Mouse (Mus musculus) C2C12 (cell line): Measurements from ENCODE around the gene Dand5. TPM values are rescaled to one million over a fixed set of nuclear protein-coding genes. Genes with fewer than 3 reads are reported as not detected.

ENCODE experiments used
- H3K27me3 ChIP-seq: one replicate; pipeline ENCODE4 v1.6.1; 2011; ENCODE audit not compliant: control insufficient read depth, insufficient read depth, insufficient read length
- H3K36me3 ChIP-seq: one replicate; pipeline ENCODE4 v1.6.1; 2011; ENCODE audit not compliant: control insufficient read depth, insufficient read depth
- H3K4me3 ChIP-seq: one replicate; pipeline ENCODE4 v1.5.1; 2011; ENCODE audit warnings: mild to moderate bottlenecking, control low read depth; ENCODE audit not compliant: poor library complexity, insufficient read depth, severe bottlenecking
- H3K79me2 ChIP-seq: one replicate; pipeline ENCODE4 v1.6.1; 2011; ENCODE audit not compliant: control insufficient read depth, insufficient read depth
- H3K79me3 ChIP-seq: one replicate; pipeline ENCODE4 v1.6.1; 2011; ENCODE audit warnings: low read depth, control low read depth
- H3ac ChIP-seq: one replicate; pipeline ENCODE3; 2011; ENCODE audit warnings: low read depth; ENCODE audit not compliant: control insufficient read depth, insufficient read length
- CEBPB ChIP-seq: IDR thresholded peaks from one replicate; pipeline ENCODE4 v1.6.1; 2011; ENCODE audit warnings: low read depth, mild to moderate bottlenecking, control low read depth, moderate library complexity
- CTCF ChIP-seq: IDR thresholded peaks from one replicate; pipeline ENCODE4 v1.5.1; 2011; ENCODE audit not compliant: control insufficient read depth, insufficient read depth, insufficient read length
- FOSL1 ChIP-seq: IDR thresholded peaks from one replicate; pipeline ENCODE4 v1.8.0; 2011; ENCODE audit warnings: mild to moderate bottlenecking, low read length; ENCODE audit not compliant: poor library complexity, insufficient read depth, severe bottlenecking
- MAX ChIP-seq: IDR thresholded peaks from one replicate; pipeline ENCODE4 v1.6.1; 2011; ENCODE audit warnings: mild to moderate bottlenecking, control low read depth
- MYOD1 ChIP-seq: IDR thresholded peaks from one replicate; pipeline ENCODE4 v1.6.1; 2011; ENCODE audit warnings: low read depth; ENCODE audit not compliant: control insufficient read depth, insufficient read length
- MYOG ChIP-seq: IDR thresholded peaks from one replicate; pipeline ENCODE4 v1.6.1; 2011; ENCODE audit not compliant: control insufficient read depth, insufficient read length; ENCODE audit errors: extremely low read depth
- USF1 ChIP-seq: IDR thresholded peaks from one replicate; pipeline ENCODE4 v1.6.1; 2011; ENCODE audit warnings: low read depth, mild to moderate bottlenecking, control low read depth, moderate library complexity
- polyA plus RNA-seq: library from polyadenylated mRNA; unstranded; fragments of >200 nt; fragmentation: generic; extraction: Trizol; gene quantifications from one replicate; pipeline ENCODE4 v1.2.1, GENCODE M21; 2012; ENCODE audit warnings: missing spikeins

Gene Dand5
- polyA plus RNA-seq, 1 experiment: 2.4 TPM

DNA sequence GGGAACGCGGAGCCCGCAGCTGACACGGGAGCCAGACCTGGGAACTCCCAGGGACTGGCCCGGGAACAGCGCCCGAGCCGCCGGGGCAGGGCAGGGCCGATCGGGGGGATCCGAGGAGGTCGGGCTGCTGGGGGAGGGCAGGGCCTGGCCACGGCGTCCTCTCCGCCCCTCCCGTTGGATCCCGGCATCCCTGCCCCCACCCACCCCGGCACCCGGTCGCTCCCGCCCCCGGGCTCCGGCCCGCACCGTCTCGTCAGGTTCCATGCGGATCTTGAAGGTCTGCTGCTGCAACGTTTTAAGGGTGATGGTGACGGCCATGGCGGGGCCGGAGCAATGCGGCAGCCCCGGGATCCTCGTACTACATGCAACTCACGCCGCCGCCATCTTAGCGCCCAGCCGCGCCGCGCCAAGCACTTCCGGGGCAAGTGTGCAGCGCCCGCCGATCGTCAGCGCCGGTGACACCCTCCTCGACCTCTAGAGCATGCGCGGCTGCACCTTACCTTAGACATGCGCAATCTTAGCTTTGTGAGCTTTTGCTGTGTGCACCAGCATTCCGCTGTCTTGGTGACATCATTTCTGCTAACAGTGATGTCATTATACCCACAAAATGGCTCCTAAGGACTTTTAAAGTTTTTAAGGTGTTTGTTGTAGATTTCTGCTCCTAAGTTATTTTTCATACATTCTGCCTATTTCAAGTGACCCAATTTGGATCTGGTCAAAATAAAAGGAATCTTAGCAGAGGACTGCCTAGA is 17.8 kb upstream of the Dand5 start, which contains the start of gene Rad23a:
TSS of gene Rad23a (minus strand) at position 418 of the 752 bp plus-strand sequence.
- H3ac ChIP-seq: peak within 1 kb of the TSS; percentile 92
- TF ChIP-seq CTCF (no peak), MAX (peak; percentile 85), CEBPB (peak; percentile 10), USF1 (no peak), FOSL1 (no peak)
- peaks cover 29% of the 10 kb centered on the region for H3K79me3 ChIP-seq
- H3K36me3 ChIP-seq: peaks cover 84% of the 10 kb centered on the region
- peak within 1 kb of the TSS; percentile 86 for H3K4me3 ChIP-seq
- H3K79me2 ChIP-seq: peaks cover 58% of the 10 kb centered on the region
- H3K27me3 ChIP-seq: no peaks in the 10 kb centered on the region

DNA sequence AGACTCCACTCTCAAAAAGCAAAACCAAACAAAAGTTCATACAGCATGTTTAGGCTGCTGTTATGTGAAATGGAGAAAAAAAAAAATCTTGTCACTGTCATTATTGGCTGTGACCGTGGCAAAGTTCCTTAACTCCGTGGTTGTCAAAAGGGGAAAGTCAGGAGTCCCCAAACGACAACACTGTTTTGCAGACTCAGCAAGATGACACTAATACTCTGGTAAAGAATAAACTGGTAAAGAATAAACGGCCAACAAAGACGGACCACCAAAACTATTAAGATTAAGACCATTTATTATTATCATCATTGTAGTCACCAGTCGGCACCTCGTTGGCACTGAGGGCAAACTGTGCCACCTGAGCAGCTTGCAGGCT is 17.2 kb upstream of the Dand5 start:
- peak overlapping the region; percentile 86 for H3K4me3 ChIP-seq
- H3K36me3 ChIP-seq: peaks cover 83% of the 10 kb centered on the region
- TF ChIP-seq FOSL1 (no peak), MYOG (no peak), USF1 (no peak), CEBPB (no peak), CTCF (no peak), MYOD1 (no peak), MAX (no peak)
- peaks cover 24% of the 10 kb centered on the region for H3K79me3 ChIP-seq
- H3K79me2 ChIP-seq: peaks cover 53% of the 10 kb centered on the region
- H3ac ChIP-seq: peak overlapping the region; percentile 92
- no peaks in the 10 kb centered on the region for H3K27me3 ChIP-seq

DNA sequence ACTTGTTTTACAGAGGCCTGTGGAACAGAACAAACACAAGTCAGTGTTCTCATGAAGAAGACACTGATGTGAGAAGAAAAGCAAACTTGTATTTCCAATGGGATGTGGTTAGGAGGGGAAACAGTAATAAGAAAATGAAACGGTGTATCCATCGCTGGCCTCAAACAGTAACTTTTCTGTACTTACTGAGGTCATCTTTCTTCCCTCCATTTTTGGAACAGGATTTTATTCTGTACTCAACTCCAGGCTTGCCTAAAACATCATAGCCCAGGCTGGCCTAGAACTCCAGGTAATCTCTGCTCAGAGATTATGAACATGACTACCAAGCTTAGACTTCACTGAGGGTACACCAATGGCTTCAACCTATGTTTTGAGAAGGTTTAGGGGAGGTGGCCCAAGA is 16.8 kb upstream of the Dand5 start:
- no peaks in the 10 kb centered on the region for H3K27me3 ChIP-seq
- peaks cover 21% of the 10 kb centered on the region for H3K79me3 ChIP-seq
- peaks cover 82% of the 10 kb centered on the region for H3K36me3 ChIP-seq
- peaks cover 52% of the 10 kb centered on the region for H3K79me2 ChIP-seq
- no peak for TF ChIP-seq MAX
- TF ChIP-seq MYOD1: no peak
- no peak for TF ChIP-seq CTCF
- no peak for TF ChIP-seq USF1
- TF ChIP-seq MYOG: no peak
- TF ChIP-seq CEBPB: no peak
- no peak for TF ChIP-seq FOSL1
- H3ac ChIP-seq: no peak overlapping the region
- H3K4me3 ChIP-seq: peak overlapping the region; percentile 86

DNA sequence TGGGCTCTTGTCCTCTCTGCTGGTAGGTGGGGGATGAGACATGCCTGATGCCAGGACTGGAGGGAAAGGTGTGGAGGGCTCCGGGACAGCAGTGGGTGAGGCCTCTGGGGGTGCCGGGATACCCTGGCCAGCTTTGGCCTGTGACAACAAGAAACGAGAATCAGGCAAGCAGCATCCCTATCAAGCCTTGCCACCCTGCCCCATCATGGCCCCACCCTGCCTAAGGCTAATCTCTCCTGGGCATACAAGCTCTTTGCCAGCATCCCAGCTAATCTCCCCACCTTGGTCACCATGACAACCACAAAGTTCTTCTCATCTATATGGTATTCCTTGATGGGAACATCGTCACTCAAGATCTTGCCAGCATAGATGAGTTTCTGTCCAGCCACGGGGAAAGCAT is 15.9 kb upstream of the Dand5 start:
- H3ac ChIP-seq: no peak overlapping the region
- peaks cover 82% of the 10 kb centered on the region for H3K36me3 ChIP-seq
- peaks cover 52% of the 10 kb centered on the region for H3K79me2 ChIP-seq
- H3K27me3 ChIP-seq: no peaks in the 10 kb centered on the region
- H3K79me3 ChIP-seq: peaks cover 17% of the 10 kb centered on the region
- TF ChIP-seq MAX: no peak
- TF ChIP-seq FOSL1: no peak
- no peak for TF ChIP-seq MYOG
- no peak for TF ChIP-seq USF1
- TF ChIP-seq MYOD1: no peak
- TF ChIP-seq CEBPB: no peak
- no peak for TF ChIP-seq CTCF
- H3K4me3 ChIP-seq: no peak overlapping the region

DNA sequence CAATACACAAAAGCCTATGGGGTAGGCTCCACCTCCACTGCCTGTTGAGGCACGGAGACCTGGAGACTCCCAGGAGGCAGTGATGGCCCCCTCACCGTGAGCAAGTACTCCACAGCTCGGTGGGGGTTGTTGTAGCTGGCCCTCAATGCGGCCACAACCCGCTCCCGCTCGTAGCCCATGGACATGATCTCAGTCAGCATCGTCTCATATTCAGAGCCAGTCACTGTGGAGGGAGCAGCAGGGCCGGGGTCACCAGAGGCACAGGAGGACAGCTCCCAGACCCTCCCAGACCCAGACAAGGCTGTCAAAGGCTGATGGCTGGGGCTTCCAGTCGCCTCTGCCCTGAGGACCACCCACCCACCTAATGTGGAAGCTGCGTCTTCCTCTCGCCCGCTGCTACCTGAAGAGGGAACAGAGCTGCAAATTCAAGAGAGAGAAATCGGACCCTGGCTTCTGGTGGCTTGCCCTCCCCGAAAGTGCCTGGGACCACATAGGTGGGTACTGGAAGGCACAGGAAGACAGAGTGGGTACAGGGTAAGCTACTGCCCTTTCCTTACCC is 15.4 kb upstream of the Dand5 start:
- Histone ChIP-seq H3K27me3 (no peaks in the 10 kb centered on the region), H3ac (no peak overlapping the region), H3K36me3 (peaks cover 82% of the 10 kb centered on the region), H3K4me3 (no peak overlapping the region), H3K79me2 (peaks cover 52% of the 10 kb centered on the region), H3K79me3 (peaks cover 20% of the 10 kb centered on the region)
- TF ChIP-seq USF1 (no peak), FOSL1 (no peak), MYOG (no peak), MAX (no peak), MYOD1 (no peak), CEBPB (no peak), CTCF (no peak)
